Mouse (Mus musculus): ENCODE data around the gene Lpcat1.
A peak's percentile ranks its signal among the peaks of the same experiment; 100 is the strongest.

The Lpcat1 gene

DNA sequence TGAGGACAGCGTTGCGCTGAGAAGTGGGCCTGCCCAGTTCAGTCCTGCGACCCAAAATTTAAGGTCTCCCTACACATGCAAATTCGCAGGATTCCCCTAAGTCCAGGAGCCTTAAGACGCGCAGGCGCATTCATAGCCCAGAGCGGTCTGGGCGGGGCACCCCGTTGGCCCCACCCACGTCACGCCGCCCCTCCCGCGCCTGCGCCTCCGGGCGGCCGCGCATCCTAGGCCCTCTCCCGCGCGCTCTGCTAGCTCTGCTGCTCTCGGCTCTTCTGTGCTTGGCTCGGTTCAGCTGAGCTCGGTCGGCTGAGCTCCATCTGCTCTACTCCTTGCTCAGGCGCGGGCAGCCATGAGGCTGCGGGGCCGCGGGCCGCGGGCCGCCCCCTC, at the start of gene Lpcat1:
Gene Lpcat1, plus strand, starts transcription at position 164 of the 387 bp plus-strand sequence.
- peak; percentile 92 for DNase-seq

DNA sequence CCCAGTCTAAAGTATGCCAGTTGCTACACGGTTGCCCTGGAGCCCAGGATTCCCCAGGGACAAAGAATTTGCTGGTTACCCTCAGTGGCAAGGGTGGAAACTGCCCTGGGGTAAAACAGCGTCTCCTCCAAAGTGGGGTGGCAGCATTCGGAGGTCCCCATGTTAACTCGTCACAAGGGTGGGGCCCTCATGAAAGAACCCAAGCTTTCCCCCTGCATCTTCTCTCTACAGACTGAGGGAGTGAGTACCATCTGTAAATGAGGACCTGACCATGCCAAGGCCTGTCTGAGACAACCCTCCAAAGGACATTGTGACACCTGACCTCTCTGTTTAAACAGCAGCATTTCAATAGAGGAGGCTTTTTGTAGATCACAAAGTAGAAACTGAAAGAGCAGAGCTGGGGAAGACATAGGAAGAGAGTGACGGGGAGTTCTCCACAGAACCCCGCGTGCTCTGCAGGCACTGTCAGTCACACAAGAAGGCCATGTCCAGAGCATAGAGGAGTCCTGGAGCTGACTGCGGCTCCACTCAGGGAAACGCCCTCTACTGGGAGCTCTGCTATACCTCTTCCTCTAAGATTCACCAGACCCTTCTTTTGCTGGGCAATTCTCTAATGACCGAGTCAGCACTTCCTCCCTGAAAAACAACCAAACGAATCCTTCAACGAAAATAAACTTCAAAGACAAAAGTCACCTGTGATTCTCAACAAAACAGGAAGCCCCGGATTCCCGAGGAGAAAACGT, 49.3 kb upstream of the Lpcat1 start:
- peak; percentile 51 for DNase-seq

DNA sequence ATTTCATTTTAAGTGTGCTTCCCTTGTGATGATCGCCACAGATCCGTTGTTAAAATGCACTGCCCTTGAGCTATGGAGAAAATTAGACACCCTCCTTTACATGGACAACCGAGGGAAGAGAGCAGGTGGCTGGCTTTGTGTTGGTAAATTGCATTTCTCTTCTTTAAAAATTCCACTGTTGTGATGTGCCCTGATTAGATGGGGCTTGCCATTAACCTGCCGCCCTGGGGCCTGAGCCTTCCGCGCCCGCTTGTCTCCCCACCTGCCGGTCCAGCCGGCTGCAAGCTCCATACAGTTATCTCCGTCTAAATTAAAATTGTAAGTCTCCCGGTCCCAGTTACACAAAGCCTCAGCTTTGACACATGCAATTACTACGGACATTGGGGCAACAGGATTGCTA, 48.7 kb upstream of the Lpcat1 start:
- no peak for DNase-seq

GRCm38 (mm10) chr13:73419244-73419643, 47.8 kb upstream of the Lpcat1 start:
- no peak for DNase-seq

- no peak for DNase-seq
Observed at GRCm38 (mm10) chr13:73423043-73423442, 44.0 kb upstream of the Lpcat1 start.

- DNase-seq, result no peak
Observed at GRCm38 (mm10) chr13:73425035-73425434, 42.0 kb upstream of the Lpcat1 start.

DNA sequence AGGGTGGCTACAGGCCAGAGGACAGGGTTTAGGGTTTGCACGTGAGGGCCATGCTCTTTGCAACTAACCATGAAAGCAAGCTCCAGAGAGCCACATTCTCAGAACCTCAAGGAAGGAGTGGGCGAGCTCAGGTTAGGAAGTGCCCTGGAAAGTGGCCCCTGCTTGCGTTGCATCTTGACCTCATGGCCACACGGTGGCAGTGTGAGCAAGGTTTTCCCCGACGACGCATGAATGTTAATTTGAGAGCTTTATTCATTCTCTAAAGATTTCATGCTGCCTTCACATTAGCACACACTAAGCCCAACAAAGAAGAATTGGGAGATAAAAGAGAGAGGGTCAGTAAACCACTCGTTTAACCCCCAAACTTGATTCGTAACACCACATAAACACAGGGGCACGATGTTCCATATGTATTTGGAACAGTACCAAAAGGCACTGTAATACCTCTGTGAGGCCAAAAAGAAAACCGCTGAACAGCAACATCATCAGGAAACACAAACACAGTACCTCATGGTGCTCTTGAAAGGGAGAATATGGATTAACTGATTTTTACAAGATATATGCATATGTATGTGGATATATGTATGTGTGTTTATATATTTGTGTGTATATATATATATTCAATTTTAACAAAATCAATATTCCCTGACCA, 41.0 kb upstream of the Lpcat1 start:
- peak; percentile 81 for DNase-seq

DNA sequence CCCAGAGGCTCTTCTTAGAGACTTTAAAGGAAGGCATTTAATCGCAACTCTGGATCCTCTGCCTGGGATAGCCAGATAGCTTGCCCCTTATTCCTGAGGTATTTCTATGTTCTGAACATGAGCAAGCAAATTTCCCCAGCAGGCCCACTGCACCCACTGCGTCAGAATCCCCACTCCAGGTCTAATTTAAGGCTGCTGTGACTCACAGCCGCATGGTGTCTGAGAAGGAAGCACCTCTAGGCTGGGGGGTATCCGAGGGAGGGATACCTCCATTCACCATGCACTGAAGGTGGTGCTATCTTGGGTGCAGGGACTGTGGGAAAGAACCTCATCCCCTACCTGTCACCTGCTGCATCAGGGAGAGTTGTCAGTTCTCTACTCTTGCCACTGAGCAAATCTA, 40.4 kb upstream of the Lpcat1 start:
- no peak for DNase-seq

GRCm38 (mm10) chr13:73429605-73430321, 37.2 kb upstream of the Lpcat1 start:
- DNase-seq, result no peak

DNA sequence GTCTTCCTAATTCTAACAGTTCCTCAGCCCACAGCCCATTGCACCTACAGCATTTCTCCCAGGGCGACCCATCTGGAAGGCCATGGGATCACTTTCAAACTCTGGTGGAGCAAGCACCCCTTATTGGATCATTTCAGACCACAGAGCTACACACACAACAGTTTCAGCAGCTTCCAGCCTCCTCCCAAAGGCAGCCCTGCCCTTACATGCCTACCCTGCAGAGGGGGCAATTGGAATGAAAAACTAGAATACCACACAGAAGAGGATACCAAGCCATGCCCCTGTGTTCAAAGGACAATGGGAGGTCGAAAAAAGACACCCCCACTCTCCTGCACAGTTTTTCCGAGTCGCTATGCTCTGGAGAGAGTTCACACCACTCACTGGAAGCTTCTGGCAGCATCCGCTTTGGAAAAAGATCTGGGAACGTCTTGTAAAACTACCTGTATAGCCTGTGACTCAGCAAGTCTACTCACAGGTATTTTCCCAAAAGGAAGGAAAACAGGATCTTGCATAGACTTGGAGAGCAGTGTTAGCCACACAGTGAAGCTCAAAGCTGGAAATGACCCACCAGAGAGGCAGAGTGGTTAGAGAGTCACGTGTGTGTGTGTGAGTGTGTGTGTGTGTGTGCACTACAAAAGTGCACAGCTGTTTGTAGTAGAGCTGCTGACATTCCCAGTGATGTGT, 34.4 kb upstream of the Lpcat1 start:
- no peak for DNase-seq

DNA sequence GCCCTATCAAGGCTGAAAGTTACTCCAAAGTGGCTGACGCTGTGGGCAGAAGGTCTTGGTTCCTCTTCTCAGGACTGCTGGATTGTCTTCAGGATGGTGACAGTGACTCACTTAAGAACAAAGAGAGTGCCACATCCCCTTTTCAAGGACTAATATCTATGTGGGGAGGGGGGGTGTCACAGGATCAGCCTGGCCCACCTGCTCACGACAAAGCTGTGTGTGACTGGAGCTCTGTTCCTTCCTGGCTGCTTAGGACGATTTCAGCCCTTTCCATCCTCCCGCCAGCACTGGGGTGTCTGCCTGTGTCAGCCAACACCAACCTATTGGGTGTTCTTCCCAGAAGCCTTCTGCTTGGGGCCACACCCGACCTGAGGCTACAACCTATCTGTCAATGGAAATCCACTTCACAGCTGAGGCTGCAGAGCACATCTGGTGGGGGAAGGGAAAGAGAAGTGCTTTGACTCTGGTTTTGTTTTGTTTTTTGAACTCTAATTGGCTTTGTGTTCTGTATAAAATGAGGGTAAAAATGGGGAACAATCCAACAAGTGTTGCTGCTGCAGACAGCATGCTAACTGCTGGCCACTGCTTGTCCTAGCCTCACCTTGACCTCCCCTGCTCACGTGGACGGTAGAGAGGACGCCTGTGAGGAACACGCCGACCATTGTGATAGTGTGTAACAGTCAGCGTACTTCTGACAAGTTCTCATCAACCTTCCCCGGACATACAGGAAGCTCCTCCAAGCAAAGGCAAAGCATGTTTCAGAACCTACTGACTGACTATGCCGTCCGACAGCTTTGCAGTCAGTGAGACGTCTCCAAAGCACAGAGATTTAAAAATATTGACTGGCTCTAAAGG, 33.1 kb upstream of the Lpcat1 start:
- no peak for DNase-seq

DNA sequence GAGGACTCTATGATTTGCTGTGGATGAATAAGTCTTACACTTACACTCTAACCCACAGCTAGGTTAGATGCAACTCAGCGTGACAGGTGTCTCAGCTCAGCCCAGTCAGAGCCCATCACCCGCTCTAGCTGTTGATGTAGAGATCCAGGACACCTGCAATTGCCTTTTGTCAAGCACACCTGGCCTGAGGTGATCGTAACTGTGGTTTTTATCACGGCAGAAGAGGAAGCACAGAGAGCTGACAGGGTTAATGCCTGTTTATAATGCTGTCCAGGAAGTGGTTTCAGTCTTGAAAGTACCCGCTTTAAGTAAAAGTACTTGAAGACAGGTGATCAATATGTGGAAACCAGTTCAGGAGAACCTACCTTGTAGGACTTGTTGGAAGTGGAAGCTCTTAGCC, 32.3 kb upstream of the Lpcat1 start:
- DNase-seq, result no peak

- DNase-seq, result no peak
Observed at GRCm38 (mm10) chr13:73435662-73436061, 31.3 kb upstream of the Lpcat1 start.

DNA sequence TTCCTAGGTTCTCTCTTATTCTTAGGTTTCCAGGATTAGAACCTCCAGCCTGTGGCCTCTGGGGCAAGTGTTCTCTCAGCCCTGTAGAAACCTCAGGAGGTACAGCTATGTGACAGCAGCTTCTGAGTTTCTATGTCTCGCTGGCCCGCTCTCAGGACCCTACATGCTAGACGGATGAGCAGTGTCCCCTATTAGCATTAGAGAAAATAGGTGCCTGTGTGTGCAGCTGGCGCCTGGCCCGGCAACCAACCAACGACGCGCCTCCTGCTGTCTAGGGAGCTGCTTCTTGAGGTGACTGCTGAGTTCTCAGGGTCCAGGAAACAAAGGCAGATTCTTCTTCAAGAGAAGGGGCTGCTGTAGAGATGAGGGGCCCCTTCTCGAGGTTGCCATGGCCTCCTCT, 27.9 kb upstream of the Lpcat1 start:
- no peak for DNase-seq

- no peak for DNase-seq
Observed at GRCm38 (mm10) chr13:73441032-73441431, 26.0 kb upstream of the Lpcat1 start.

DNA sequence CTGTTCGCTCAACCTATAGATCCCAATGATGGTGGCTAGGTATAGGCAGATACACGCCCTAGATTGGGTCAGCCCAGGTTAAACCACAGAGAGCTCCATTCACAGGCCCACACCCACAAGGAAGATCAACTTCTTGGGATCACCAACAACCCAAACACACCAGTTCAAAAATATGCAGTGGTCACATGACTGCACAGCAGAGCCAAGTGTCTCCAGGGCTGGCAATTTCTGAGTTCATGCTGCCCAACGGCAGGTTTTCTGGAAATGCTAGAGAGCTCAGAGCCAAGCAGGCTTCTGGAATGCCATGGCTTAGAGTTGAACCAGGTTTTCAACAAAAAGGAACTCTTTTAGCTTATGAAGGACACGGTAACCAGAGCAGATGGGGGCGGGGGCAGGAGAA, 25.3 kb upstream of the Lpcat1 start:
- DNase-seq, result no peak

- DNase-seq, result no peak
Observed at GRCm38 (mm10) chr13:73442431-73442830, 24.6 kb upstream of the Lpcat1 start.

- DNase-seq, result no peak
Observed at GRCm38 (mm10) chr13:73443093-73443821, 23.7 kb upstream of the Lpcat1 start.

- peak; percentile 62 for DNase-seq
Observed at GRCm38 (mm10) chr13:73445087-73445486, 21.9 kb upstream of the Lpcat1 start.

DNA sequence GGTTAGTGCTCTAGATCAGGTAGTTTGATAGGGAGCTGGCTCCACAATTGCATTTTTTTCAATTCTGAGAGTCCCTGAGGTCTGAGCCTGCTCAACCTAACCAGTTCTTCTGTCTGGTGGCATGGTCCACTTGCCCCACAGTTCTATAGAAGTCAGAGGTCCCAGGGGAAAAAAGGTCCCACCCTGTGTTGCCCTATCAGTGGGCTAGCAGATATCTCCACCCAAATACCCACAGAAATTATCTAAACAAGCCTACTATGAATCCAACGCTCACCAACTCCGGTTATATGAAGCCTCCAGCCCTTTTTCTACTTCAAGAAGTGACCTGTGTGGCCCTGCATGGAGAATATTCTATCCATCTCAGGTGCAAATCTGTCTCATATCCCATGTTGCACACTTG, 20.9 kb upstream of the Lpcat1 start:
- DNase-seq, result no peak

DNA sequence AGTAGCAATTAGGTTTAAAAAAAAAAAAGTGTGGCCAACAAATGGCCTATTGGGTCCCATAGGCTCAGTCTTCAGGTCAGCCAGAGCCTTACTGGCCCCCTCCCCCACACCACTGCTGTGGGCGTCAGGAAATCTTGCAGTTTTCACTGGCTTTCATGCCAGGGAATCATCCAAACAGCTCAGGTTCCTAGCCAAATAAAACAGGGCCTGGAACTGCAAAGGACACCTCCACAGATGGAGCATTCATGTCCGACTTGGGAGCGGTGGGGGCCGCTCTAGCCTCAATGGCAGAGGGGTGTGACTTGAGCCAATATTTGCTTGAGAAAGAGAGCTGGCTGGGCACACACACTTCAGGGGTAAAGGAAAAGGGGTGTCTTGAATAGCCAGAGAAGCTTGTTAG, 20.5 kb upstream of the Lpcat1 start:
- DNase-seq, result peak; percentile 42

GRCm38 (mm10) chr13:73446943-73447342, 20.1 kb upstream of the Lpcat1 start:
- peak; percentile 75 for DNase-seq

Data from lung, postnatal 14 days (tissue).